Mouse (Mus musculus): ENCODE results near the gene Hspa4. TPM values are rescaled to one million over a fixed set of nuclear protein-coding genes. Genes with fewer than 3 reads are reported as not detected.

Gene Hspa4
- total RNA-seq (2023) = 100 to 1,000 TPM; 103 to 114 TPM

DNA sequence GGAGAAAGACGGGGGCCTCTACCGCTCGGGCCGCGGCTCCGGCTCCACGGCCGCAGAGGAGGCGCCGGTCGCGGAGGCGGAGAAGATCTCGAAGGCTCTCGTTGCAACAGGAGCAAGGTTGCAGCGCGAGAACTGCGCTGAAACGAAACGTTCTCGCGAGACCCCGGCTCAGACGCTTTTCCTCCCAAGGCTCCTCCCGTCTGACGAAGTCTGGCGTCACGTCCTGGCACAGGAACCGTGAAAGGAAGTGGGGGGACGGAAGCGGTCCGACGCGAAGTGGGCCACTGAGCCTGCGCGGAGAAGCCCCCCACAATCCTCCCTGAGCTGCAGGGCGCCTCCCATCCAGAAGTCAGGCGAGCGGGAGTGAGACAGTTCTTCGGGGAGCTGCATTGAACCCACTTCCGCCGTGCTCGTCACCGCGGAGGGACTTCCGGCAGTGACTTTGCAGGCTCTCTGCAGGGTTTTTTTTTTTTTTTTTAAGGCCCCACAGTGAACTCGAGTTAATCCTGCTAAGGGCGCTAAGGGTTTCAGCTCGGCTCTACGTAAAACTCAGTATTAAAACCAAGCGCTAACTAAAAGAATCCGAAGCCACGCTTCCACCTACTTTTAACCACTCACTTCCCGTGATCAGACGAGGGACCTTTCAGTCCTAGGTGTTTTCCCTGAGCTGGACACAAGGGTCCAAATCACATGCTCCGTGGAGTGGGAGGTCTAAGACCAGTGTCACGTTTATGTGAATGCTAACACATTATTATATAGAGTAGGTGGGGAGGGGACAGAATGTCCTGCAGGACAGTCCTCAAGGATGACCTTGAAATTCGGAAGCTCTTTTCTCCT lies at the start of gene Hspa4:
Hspa4 (minus strand) TSS at position 128 of the 837 bp plus-strand sequence.

GRCm38 (mm10) chr11:53324512-53324968 lies 24.3 kb upstream of the Hspa4 start, which contains the start of gene Zcchc10:
TSS of gene Zcchc10 (plus strand) at chr11:53324679.

Other genes with a start within 250 kb of the Hspa4 start
- gene Zcchc10, start 24.2 kb upstream of the Hspa4 start, total RNA-seq (2023) = 10 to 100 TPM; 13.1 to 14.4 TPM
- gene Aff4, start 50.4 kb upstream of the Hspa4 start, total RNA-seq (2023) = 100 to 1,000 TPM; 320 to 326 TPM
- gene Leap2, start 122.7 kb upstream of the Hspa4 start, total RNA-seq (2023) = not detected
- gene Uqcrq, start 130.4 kb upstream of the Hspa4 start, total RNA-seq (2023) = 100 to 1,000 TPM; 127 to 151 TPM
- under 1 TPM; 0.42 to 0.70 TPM for gene Gdf9, start 130.6 kb upstream of the Hspa4 start, total RNA-seq (2023)
- gene Gm10447, start 156.7 kb upstream of the Hspa4 start, total RNA-seq (2023) = not detected
- not detected for gene Shroom1, start 156.7 kb upstream of the Hspa4 start, total RNA-seq (2023)
- not detected for gene Gm9837, start 170.0 kb upstream of the Hspa4 start, total RNA-seq (2023)
- not detected for gene Gm9945, start 179.7 kb upstream of the Hspa4 start, total RNA-seq (2023)
- not detected for gene Sowaha, start 179.8 kb upstream of the Hspa4 start, total RNA-seq (2023)
- gene Sept8, start 218.8 kb upstream of the Hspa4 start, total RNA-seq (2023) = under 1 TPM in 1 of 2 experiments, not detected in 1; 0.23 TPM

All from B cell, adult 67 days (primary cell).